Mouse (Mus musculus): Measurements from ENCODE around the gene Gm49358.

Gm49358 gene

DNA sequence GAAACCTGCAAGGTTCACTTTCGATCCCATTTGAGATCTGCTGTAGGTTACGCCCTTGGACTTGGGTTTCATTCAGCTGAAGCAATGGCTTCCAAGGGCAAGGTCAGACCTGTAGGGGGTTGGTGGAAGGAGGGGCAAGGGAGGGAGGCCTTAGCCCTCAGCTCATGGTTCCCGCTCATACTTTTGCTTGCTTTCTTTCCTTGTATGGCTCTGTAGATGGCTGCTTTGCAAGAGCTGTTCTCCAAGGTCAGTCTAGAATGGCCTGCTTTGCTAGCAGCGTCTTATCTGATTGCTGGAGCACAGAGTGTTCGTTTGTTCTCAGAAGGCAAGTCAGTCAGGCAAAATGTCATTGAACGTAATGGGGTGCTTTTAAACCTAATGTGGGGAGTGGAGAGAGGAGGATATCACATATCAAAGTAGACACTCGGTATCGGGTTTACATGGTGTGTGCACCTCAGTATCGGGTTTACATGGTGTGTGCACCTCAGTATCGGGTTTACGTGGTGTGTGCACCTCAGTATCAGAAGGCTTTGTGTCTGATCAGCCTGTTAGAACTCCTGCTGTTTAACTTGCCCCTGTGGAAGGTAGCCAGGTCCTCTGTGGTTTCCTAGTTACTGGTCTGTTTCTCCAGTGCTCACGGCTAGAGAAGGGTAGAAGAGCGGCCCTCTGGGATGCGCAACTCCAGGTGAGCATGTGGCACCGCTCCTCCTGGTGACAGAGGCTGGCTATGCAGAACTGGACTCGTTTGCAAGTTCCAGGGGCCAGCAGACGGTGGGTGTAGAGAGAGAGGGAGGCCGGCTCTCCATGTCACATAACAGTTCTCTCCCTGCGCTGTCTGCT is 50.7 kb downstream of the Gm49358 start:
- DNase-seq (ENCODE audit: low spot score): no peak

DNA sequence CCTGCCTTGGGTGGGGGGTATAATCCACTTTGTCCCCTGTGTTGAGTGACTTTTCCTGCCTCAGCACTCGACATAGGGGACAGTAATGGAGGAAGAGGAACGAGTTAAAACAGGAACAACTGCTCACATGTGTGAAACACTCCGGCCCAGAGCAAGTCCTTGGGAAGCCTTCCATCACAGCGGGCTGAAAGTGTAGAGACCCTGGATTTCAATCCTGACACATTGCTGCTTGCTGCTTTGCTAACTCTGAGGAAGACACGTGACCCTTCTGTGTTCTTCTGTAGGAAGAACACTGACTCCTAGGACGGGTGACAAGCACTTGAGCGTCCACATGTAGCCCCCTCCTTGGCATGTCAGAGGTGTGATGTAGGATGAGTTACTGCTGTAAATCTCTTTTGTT is 51.4 kb downstream of the Gm49358 start:
- no peak for DNase-seq (ENCODE audit: low spot score)

DNA sequence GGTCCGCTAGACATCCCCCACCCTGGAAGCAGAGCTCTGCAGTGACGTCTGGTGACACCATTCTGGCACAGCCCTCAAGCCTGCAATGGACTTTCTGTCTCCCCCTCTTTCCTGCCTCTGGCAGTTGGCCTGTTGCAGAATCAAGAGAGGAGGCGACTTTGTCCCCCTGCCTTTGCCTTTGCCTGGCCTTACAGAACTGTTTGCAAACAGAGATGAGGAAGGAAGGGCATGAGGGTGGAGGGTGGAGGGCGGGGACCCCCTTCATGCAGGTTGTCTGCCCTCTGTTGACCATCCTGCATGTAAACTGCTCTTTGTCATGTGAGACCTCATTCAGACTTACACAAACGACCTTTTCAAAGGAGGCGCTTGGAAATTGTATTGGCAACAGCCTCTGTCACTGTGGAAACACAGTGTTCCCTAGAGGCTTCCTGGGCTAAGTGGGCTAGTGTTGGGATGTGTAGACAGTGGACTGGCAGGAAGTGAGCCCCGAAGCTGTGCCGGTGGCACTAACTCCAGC is 55.9 kb downstream of the Gm49358 start:
- no peak for DNase-seq (ENCODE audit: low spot score)

DNA sequence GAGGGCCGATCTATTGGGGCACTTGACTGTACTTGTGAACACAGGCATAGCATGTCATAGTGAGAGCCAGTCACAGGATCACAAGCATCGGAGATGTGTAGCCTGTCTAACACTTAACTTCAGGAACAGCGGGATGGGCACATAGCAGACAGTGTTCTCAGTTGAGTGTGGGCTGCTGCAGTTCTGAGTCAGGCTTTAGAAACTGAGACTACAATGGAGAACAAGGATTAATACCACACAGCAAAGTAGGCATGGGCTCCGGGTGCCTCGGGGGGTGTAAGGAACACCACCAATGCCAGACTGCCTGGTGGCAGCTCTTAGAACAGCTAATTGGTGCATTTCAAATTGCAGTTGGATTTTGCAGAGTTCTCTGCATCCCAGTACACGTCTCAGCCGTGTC is 57.2 kb downstream of the Gm49358 start:
- no peak for DNase-seq (ENCODE audit: low spot score)

DNA sequence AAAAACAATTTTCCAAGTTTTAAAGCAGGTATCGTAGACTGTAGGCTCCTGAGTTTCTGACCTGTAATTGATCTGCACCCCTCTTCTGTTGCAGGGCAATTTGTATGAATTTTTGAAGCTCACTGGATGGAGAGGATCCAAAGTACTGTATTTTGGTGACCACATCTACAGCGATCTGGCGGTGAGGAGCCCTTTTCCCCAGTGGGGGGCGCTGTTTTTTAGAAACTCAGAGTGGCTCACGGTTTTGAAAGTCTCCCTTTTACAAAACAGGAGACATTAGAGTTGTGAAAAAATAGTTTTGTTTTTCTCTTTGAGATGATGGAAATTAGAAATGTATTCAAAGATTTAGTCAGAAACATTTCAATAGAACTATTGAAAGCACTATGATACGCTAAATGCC is 60.3 kb downstream of the Gm49358 start:
- DNase-seq (ENCODE audit: low spot score): no peak

DNA sequence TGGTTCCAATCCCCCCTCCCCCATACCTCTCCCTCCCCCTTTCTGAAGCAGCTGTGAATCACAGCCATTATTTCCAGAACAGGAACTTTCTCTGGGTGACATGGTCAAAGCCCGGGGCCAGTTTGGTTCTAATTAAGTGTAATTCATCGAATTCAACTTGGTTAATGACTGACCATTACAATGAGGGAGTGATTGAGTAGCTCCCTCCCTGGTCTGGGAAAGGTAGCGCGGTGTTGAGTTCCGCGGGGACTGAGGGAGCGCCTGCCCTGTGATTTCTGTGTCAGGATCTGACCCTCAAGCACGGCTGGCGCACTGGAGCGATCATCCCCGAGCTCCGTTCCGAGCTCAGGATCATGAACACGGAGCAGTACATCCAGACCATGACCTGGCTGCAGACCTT is 61.1 kb downstream of the Gm49358 start:
- no peak for DNase-seq (ENCODE audit: low spot score)

DNA sequence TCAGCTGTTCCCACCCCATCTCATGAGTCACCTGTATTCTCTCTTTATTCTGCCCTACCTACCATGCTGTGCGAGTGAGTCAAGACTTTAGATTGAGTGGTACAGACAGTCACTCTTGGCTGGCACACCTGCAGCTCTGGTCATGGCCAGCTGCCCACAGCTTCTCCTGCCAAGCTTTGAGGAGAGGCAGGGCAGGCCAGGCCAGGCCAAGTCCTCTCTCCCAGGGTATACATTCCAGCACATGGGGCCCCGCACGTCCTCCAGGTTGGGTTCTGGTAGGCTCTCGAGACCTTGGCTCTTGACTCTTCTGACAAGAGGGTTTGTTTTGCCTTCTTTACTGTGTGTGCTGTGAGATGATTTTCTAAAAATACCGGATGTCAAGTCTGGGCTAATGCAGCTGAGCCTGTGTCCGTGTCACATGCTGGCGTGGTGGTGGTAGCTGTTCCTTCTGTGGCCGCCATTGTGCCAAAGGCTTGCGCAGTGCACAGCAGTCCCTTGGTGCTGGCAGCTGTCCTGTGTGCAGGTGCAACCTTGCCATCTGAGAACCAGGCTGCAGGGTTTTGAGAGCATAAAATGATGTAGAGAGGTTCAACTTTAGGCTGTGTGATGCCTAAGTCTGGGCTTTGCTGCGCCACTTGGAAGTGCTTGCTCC is 62.2 kb downstream of the Gm49358 start:
- no peak for DNase-seq (ENCODE audit: low spot score)

DNA sequence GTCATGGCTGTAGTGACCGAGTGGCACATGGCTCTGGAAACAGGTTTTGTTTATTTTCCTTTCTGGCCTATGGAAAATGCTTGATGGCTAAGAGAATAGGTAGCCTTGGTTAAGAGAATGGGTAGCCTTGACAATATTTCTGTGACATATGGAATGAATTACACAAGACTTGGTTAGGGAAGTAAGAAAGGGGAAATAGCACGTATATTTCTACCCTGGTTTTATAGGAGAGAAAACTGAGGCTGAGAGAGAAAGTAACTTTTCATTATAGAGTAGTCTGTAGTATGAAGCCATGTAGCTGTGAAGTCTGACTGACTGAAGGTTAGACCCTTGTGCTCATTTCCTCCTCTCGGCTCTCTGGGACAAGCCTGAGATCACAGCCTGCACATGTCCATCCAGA is 63.2 kb downstream of the Gm49358 start:
- DNase-seq (ENCODE audit: low spot score): no peak

DNA sequence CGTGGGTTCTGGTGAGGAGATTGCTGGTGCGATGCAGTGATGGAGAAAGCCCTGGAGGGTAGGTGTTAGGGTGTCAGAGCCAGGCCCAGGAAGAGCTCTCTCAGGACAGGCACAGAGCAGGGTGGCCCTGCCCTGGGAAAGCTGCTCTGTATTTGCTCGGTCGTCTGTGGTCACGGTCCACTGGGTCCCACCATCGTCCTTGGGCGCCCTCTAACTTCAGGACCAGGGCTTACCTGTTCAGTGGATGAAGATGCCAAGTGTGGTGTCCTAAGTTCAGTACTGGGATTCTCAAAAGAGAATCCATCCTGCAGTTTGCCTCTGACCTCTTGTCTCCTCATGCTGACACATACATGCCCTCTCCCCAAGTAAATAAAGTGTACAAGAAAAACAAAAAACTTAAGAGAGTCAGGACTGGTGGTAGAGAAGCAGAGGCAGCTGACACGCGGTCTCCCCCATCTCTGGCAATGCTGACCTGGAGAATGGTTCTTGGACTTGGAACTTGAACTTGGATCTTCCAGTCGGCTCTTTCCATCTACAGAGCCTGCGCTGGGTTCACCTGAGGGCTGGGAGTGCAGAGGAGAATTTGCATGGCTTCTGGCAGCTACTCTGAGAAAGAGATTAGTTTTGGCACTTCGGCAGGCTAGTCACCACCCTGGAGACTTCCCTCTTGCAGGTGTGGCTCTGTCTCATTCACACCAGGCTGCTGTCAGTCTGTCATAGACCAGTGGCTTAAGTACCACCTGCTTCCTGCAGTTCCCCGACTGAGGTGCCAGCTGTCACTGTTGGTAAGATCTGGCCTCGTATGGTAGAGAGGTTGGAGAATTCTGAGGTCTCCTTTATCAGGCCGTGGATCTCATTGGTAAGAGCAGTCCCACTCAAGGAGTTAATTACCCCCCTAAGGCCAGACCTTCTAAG is 64.7 kb downstream of the Gm49358 start:
- no peak for DNase-seq (ENCODE audit: low spot score)

DNA sequence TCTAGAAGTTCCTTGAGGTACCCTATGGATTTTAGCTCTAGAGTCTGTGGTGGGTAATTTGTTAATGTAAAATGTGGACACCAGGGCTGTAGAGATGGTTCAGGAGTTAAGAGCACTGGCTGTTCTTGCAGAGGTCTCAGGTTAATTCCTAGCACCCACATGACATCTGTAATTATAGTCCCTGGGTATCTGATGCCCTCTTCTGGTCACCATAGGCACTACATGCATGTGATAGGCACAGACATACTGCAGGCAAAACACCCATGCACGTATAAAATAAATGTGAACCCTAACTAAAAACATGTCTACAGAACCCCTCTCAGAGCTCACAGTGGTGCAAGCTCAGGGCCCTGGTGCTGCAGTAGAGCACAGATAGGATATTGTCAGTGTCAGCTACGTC is 65.7 kb downstream of the Gm49358 start:
- no peak for DNase-seq (ENCODE audit: low spot score)

DNA sequence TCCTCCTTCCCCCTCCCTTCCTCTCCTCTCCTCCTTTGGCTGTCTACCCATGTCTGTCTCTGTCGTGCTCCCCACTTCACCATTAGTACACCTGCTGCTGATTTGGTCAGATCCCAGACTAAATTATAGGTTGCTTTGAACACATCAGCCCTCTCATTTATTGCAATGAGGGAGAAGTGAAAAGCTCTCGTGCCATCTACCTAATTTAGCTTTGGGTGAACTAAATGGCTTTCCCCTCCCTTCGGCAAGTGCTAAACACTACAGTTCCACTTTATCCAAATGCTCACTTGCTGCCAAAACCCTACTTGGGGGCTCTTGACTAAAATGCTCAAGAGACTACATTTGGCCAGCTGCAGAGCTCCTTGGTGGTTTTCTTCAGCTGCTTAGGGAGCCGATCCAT is 73.0 kb downstream of the Gm49358 start:
- DNase-seq (ENCODE audit: low spot score): no peak

DNA sequence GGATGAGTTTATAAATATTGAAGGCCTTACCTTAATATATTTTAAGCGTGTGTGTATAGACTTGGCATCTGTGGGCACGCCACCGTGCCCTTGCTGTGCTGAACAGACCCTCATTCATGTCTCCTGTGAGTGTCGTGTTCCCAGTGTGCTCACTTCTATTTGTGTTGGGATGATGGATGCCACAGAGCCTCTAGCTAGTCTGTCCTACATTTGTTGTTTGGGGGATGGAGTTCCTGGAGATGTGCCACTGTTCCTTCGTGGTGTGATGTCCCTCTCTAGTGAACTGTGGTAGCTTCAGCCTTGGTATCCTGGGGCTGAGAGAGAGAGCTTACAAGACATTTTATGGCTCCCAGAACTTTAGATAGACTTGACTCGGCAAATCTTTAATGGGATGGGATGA is 75.1 kb downstream of the Gm49358 start:
- DNase-seq (ENCODE audit: low spot score): no peak

DNA sequence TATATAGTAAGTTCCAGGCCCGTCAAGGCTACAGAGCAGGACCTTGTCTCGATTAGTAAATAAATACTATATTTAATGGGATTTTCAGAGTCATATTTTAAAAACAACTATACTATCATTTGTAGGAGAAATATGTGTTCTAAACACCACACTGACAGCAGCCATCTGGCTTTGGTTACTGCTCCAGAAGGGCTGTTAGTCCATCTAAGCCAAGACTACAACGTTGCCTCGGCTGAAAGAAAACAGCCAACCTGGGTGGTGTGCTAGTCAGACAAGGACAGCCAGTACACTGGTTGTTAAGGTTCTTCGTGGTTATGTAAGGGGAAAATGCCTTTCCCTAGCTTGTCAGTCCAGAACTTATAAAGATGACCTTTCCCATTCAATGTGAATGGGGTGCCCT is 78.9 kb downstream of the Gm49358 start:
- no peak for DNase-seq (ENCODE audit: low spot score)

DNA sequence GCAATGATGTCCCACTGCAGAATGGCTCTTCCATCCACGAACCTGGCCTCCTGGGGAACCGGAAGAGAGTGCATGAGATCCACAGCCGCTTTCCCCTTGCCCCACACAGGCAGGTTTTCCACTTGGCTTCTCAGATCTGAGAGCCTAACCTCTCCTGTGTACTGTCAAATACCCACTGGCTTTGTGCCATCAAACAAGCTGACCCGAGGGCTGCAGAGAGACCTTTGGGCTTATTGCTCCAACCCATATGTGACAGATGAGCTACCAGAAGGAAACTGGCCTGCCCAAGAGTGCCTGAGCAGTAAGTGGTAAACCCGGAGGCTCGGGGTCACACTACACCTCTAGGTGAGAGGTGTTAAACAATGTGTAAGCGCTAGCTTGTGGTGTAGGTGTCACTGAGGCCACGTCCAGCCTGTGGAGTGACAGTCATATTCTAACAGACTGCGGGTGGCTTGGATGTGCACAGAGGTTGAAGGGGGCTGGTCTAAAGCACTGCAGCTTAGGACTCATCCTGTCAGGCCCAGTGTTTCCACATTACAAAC is 83.2 kb downstream of the Gm49358 start:
- DNase-seq (ENCODE audit: low spot score): no peak

DNA sequence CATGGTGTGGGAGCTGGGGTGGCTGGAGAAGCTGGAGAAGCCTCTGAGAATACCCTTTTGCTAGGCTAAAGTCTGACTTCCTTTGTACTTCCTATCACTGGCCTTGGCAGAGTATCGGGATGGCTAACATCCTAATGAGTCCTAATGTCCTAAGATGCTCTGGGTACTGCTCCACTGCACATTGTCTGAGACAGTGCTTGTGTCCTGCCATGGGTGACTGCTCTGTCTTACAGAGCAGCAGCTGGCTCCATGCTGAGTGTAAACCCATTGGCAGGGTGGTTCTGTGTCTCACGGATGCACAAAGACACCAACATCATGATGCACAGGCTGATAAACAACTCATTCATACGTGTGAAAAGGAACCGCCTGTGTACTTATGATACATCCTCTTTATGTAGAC is 85.3 kb downstream of the Gm49358 start:
- no peak for DNase-seq (ENCODE audit: low spot score)

DNA sequence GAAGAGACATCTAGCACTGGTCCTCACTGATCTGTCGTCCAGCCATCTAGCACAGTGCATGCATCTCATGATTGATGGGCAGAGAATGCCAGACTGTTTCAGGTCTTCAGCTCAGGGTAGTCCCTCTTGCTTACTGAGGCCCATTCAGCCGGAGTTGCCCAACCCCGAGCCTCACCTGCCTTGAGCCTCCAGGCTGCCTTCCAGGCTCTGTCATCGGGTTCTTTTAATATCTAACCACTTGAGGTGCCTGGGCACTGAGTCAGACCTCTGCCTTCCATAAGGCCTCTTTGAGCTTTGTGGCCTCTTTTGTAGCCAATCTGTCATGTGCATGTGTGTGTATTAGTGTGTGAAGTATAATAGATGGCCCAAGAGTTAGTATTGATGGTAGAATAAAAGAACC is 85.7 kb downstream of the Gm49358 start:
- no peak for DNase-seq (ENCODE audit: low spot score)

DNA sequence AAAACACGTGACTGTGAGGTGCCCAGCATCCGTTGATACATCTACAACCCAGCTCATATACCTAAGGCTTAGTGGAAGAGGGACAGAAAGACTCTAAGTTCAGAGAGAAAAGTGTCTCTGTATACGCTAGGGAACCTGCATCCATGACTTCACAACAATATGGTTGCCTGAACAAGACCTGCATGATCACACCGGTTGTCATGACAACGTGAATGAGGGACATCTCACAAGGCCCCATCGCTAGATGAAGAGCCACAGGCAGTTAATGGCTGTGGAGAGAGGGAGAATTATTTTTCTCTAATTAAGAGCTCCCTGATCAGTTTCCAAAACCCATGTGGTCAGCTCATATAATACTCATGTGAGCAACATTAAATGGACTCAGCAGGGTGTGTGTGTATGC is 88.4 kb downstream of the Gm49358 start:
- DNase-seq (ENCODE audit: low spot score): no peak

DNA sequence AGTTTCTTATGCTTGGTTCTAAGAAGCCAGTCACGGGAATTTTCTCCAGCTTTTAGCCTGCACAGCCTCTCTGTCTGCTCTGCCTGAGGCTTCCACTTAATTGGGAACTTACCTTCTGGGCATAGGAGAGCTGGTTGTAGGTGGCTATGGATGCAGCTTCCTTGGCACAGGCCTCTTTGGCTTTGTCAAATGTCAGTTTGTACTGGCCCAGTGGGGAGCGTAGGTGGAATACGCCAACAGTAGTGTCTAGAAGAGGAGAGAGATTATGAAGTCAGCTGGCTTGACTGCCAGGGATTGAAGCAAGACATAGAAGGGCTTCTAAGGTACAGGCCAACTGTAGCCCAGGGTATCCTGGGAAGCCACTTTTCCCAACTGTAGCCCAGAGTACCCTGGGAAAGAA is 89.7 kb downstream of the Gm49358 start:
- DNase-seq (ENCODE audit: low spot score): no peak

DNA sequence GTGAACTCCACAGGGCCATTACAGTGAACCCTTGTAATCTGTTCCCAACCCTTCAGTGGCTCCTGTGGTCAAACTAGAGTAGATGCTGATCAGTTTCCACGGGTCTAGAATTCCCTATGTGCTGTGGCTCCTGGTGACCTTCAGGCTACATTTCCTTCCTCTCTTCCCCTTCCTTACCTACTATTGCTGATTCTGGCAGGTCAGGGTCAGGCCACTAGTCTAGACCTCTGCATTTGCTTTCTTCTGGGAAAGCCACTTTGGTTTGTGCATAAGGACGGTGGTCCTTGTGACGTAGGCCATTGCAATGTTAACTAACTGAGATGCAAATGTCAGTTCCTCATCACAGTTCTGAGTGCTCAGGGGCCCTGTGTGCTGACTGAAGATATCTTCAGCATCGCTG is 96.6 kb downstream of the Gm49358 start:
- DNase-seq (ENCODE audit: low spot score): no peak

DNA sequence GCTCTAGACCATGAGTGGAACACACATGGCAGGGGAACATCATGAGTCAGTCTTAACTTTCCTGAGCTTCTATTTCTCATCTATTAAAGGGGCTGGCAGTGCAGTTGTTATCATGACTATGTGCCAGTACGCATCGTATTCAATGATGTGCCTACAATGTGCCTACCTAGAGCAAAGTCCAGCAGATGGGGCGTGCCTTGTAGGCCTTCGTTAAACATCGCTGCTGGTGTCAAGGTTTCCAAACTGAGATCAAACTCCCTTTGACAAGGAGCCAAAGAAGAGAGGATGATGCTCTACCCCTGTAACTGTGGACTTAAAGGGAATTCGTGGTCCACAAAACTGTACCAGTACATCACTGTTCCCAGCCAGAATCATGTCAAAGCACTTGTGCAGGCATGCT is 98.7 kb downstream of the Gm49358 start:
- DNase-seq (ENCODE audit: low spot score): no peak

DNA sequence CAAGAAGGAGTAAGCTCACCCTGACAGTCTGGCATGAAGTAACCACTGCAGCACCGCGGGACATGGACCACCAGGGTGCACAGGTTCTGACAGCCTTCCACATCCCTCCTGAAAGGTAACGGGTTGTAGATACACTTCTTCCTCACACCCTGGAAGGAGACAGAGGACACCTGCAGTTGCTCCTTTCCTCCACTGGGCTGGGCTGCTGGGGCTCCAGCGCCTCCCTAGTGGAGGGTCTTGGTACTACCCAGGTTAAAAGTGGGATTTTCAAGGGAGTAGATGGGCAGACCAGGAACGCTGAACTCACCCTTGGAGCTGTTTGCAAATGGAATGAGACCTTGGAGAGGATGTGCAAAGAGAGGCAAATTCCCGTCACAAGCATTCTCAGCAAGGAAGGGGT is 99.7 kb downstream of the Gm49358 start:
- DNase-seq (ENCODE audit: low spot score): no peak

DNA sequence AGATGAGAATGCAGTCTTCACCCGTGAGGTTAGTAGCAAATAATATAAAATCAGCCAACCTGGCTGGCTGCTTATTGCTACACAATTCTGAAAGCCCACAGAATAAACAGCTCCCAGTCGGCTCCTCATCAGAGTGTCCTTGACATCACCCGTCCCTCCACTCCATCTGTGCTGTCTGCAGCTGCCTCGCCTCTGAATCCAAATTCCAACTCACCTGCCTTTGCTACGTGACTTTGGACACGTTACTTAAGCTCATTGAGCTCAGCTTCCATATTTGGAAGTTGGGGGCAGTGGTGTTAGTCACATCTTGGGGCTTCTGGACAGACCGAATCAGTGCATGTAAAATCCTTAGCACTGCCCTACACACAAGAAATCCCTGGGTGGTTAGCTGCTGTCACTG is 108.3 kb downstream of the Gm49358 start:
- no peak for DNase-seq (ENCODE audit: low spot score)

Data from c-Kit-positive CD71-positive TER-119-positive erythroid progenitor cells, embryonic 14.5 days (primary cell).